Mouse (Mus musculus) limb, embryonic 11.5 days (tissue): ENCODE measurements at regions not wholly inside any gene's neighbourhood (a gene's known extent, or its start where the extent isn't known, plus 50 kb on each side); places are given as distances from the start of the nearest gene placed in this dataset.

Experiments used
- ATAC-seq: fragments of 200-750 bp; cut with Nextera tagmentation; 2 replicates; pipeline ENCODE4 v1.8.0; 2017; ENCODE audit warnings: low read depth; ENCODE audit not compliant: insufficient number of reproducible peaks, low FRiP score, low TSS enrichment
- DNase-seq: peaks from one replicate; pipeline ENCODE4 v3.0.0-alpha.2; 2015; ENCODE audit warnings: low spot score
- H3K27ac ChIP-seq: fragments of 300-500 bp; sonication (generic); replicated peaks from 2 replicates; pipeline ENCODE4 v1.5.1; 2014; ENCODE audit warnings: low read depth, mild to moderate bottlenecking, low read length
- H3K27me3 ChIP-seq: fragments of 300-500 bp; sonication (generic); 2 replicates; pipeline ENCODE4 v1.6.1; 2014; ENCODE audit warnings: mild to moderate bottlenecking, low read length, mixed read lengths; ENCODE audit not compliant: control insufficient read depth, insufficient read depth
- H3K36me3 ChIP-seq: fragments of 300-500 bp; sonication (generic); 2 replicates; pipeline ENCODE4 v1.6.1; 2014; ENCODE audit warnings: mild to moderate bottlenecking, low read length, moderate library complexity, mixed read lengths; ENCODE audit not compliant: control insufficient read depth, insufficient read depth
- H3K4me1 ChIP-seq: fragments of 300-500 bp; sonication (generic); 2 replicates; pipeline ENCODE4 v1.6.1; 2014; ENCODE audit warnings: low read length, mixed read lengths; ENCODE audit not compliant: control insufficient read depth, insufficient read depth
- H3K4me2 ChIP-seq: fragments of 300-500 bp; sonication (generic); 2 replicates; pipeline ENCODE4 v1.6.1; 2014; ENCODE audit warnings: low read depth, mild to moderate bottlenecking, moderate library complexity; ENCODE audit not compliant: severe bottlenecking
- H3K4me3 ChIP-seq: fragments of 300-500 bp; sonication (generic); 2 replicates; pipeline ENCODE4 v1.5.1; 2014; ENCODE audit warnings: low read depth, low read length
- H3K9ac ChIP-seq: fragments of 300-500 bp; sonication (generic); 2 replicates; pipeline ENCODE4 v1.6.1; 2014; ENCODE audit warnings: mild to moderate bottlenecking, low read length
- H3K9me3 ChIP-seq: fragments of 300-500 bp; sonication (generic); 2 replicates; pipeline ENCODE4 v1.6.1; 2016; ENCODE audit warnings: low read length; ENCODE audit not compliant: control insufficient read depth
- WGBS: fragments of 180-500 bp; shearing (Covaris S2); extraction: QIAGEN DNeasy Blood & Tissue Kit; methylation state at CpG from one replicate; pipeline ENCODE4 v1.1.7; 2014; 5-methylcytosine and 5-hydroxymethylcytosine counted together

DNA sequence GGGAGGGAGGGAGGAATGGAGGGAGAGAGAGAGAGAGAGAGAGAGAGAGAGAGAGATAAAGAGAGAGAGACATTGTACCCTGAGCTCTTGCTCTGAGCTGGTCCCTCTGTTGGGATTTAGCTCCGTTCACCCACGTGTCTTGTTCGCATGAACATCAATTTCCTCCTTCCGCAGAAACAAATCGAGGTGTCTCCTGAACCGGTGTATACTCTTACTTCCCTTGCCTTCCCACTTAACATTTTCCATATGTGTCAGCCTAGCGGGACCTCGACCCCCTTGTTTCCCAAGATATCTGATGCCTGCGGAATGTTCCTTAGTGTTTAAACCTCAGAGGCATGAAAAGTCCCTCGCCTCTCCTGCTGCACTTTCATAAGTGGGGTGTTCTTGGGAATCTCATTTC, 484.1 kb downstream of the Med13l start:
- 25% methylated on average over 10 of the region's 10 CpGs for WGBS
- no peak overlapping the region for H3K27ac ChIP-seq
- no peak overlapping the region for H3K9ac ChIP-seq
- H3K27me3 ChIP-seq: no peaks in the 10 kb centered on the region
- no peak overlapping the region for H3K4me3 ChIP-seq
- ATAC-seq: no peak
- H3K9me3 ChIP-seq: peaks cover 2% of the 10 kb centered on the region; the same call in 1 of the 2 replicates
- H3K4me2 ChIP-seq: no peak overlapping the region
- DNase-seq: peak; percentile 53
- no peaks in the 10 kb centered on the region for H3K36me3 ChIP-seq
- peaks cover 4% of the 10 kb centered on the region; the same call in 1 of the 2 replicates for H3K4me1 ChIP-seq

DNA sequence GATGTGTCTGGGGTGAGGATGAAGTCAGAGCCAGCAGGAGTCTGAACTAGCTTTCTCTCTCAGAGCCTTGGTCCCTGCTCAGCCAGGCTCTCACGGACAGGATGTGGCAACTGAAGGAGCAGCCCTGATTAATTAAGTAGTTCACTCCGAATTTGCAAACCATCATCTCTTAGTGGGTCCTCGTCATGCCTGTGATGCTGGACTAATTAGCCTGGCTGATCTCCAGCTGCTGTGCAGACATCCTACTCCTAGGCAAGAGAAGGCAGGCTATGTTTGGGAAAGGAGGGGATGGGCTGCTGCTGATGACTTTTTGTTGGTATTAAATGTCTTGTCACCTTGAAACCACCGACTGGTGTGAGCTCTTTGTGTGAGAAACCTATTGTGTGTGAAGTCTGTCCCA, 487.1 kb downstream of the Med13l start:
- Histone ChIP-seq H3K36me3 (no peaks in the 10 kb centered on the region), H3K27me3 (no peaks in the 10 kb centered on the region), H3K9me3 (no peaks in the 10 kb centered on the region; the same call in 1 of the 2 replicates), H3K4me3 (no peak overlapping the region), H3K27ac (no peak overlapping the region), H3K4me1 (peaks cover 4% of the 10 kb centered on the region; the same call in 1 of the 2 replicates), H3K4me2 (no peak overlapping the region), H3K9ac (no peak overlapping the region)
- DNase-seq: no peak
- WGBS: 28% methylated on average over 4 of the region's 4 CpGs
- ATAC-seq: no peak

DNA sequence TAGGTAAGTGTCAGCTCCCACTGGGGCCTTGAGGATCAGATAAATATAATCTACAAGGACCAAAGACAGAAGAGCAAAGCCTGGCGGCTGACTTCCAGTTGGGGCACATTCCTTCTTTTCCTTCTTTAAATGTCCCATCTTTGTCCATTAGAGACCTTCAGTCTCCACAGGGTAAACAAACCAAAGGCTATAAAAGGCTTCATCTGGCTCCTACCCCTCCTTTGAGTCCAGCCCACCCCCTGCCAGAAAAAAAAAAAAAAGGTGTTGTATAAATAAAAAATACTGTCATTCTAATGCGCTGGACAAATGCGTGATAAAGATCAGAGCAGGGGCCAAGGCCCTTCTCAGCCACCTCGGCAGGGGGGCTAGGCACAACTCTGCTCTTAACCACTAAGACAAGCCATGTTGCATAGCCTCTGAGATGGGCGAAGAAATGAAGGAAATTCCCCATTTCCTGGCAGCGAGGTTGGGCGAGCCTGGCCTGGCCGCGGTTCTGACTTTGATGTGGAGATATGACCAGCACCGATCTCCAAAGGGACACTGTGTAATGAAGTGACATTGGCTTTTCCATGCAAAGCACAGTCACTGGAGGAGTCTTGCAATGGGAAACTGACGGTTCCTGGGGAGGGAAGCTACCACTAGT, 492.0 kb downstream of the Med13l start:
- H3K27ac ChIP-seq: no peak overlapping the region
- WGBS: 20% methylated on average over 11 of the region's 11 CpGs
- no peak overlapping the region for H3K4me2 ChIP-seq
- H3K9ac ChIP-seq: no peak overlapping the region
- no peak overlapping the region for H3K4me3 ChIP-seq
- H3K4me1 ChIP-seq: no peaks in the 10 kb centered on the region
- H3K36me3 ChIP-seq: no peaks in the 10 kb centered on the region
- no peaks in the 10 kb centered on the region for H3K9me3 ChIP-seq
- DNase-seq (no peak), ATAC-seq (no peak)
- H3K27me3 ChIP-seq: no peaks in the 10 kb centered on the region

DNA sequence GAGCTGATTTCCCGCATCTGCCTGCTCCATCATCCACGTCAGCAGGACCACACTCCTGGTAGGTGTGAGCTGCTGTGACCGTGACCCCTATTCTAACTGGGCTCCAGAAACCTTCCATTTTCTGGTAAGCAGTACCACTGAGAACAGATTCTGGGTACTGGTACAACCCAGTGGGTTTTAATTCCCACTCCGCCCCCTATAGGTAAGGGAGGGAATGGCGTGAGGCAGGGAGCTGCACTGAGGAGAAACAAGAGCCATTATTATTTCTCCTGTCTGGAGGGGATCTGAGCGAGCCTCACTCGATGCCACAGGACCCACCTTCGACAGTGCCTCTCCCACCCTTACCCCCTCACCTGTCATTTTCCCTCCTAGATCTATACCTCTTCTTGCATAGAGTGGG, 493.3 kb downstream of the Med13l start:
- DNase-seq (no peak), ATAC-seq (no peak)
- Histone ChIP-seq H3K4me1 (0 out of 2 replicates have a peak, but pooled peaks cover 4% of the 10 kb centered on the region), H3K27ac (no peak overlapping the region), H3K36me3 (no peaks in the 10 kb centered on the region), H3K9me3 (no peaks in the 10 kb centered on the region), H3K9ac (no peak overlapping the region), H3K4me2 (no peak overlapping the region), H3K27me3 (no peaks in the 10 kb centered on the region), H3K4me3 (no peak overlapping the region)
- 89% methylated on average over 8 of the region's 8 CpGs for whole genome bisulfite sequencing

- H3K4me3 ChIP-seq: no peak overlapping the region
- H3K9ac ChIP-seq: no peak overlapping the region
- DNase-seq: no peak
- H3K4me1 ChIP-seq: 0 out of 2 replicates have a peak, but pooled peaks cover 6% of the 10 kb centered on the region
- H3K27me3 ChIP-seq: no peaks in the 10 kb centered on the region
- H3K36me3 ChIP-seq: no peaks in the 10 kb centered on the region
- 66% methylated on average over 6 of the region's 6 CpGs for WGBS
- no peaks in the 10 kb centered on the region for H3K9me3 ChIP-seq
- H3K27ac ChIP-seq: no peak overlapping the region
- no peak overlapping the region for H3K4me2 ChIP-seq
- no peak for ATAC-seq
Observed at GRCm38 (mm10) chr5:119054393-119054792, 493.9 kb downstream of the Med13l start.

DNA sequence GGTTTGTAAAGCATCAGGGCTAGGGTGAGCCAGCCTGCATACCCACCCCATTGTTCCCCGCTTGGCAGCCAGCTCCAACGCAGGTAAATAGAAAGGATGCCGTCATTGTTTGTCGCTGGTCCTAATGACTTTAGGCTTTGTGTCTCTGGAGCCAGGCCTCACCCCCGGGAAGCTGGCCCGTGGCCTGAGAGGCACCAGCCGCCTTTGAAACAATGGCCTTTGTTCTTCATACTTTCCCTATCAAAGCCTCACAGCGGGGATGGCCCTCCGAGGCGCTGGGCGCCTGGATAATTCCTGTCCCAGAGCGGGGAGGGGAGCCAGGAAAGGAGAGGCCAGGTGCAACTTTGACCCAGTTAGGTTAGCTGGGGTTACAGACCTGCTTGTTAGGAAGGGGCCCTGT, 495.0 kb downstream of the Med13l start:
- DNase-seq (no peak), ATAC-seq (no peak)
- 0 out of 2 replicates have a peak, but pooled peaks cover 6% of the 10 kb centered on the region for H3K4me1 ChIP-seq
- H3K36me3 ChIP-seq: no peaks in the 10 kb centered on the region
- no peak overlapping the region for H3K4me2 ChIP-seq
- H3K27ac ChIP-seq: no peak overlapping the region
- no peaks in the 10 kb centered on the region for H3K27me3 ChIP-seq
- WGBS: 10% methylated on average over 12 of the region's 12 CpGs
- H3K4me3 ChIP-seq: no peak overlapping the region
- H3K9ac ChIP-seq: no peak overlapping the region
- H3K9me3 ChIP-seq: no peaks in the 10 kb centered on the region

GRCm38 (mm10) chr5:119057813-119058212, 497.3 kb downstream of the Med13l start:
- no peaks in the 10 kb centered on the region for H3K36me3 ChIP-seq
- DNase-seq: no peak
- no peak overlapping the region for H3K9ac ChIP-seq
- H3K27ac ChIP-seq: no peak overlapping the region
- H3K27me3 ChIP-seq: 0 out of 2 replicates have a peak, but pooled peaks cover 2% of the 10 kb centered on the region
- H3K4me1 ChIP-seq: 0 out of 2 replicates have a peak, but pooled peaks cover 6% of the 10 kb centered on the region
- WGBS: 81% methylated on average over 4 of the region's 4 CpGs
- H3K4me3 ChIP-seq: no peak overlapping the region
- H3K9me3 ChIP-seq: no peaks in the 10 kb centered on the region
- ATAC-seq: no peak
- H3K4me2 ChIP-seq: no peak overlapping the region

DNA sequence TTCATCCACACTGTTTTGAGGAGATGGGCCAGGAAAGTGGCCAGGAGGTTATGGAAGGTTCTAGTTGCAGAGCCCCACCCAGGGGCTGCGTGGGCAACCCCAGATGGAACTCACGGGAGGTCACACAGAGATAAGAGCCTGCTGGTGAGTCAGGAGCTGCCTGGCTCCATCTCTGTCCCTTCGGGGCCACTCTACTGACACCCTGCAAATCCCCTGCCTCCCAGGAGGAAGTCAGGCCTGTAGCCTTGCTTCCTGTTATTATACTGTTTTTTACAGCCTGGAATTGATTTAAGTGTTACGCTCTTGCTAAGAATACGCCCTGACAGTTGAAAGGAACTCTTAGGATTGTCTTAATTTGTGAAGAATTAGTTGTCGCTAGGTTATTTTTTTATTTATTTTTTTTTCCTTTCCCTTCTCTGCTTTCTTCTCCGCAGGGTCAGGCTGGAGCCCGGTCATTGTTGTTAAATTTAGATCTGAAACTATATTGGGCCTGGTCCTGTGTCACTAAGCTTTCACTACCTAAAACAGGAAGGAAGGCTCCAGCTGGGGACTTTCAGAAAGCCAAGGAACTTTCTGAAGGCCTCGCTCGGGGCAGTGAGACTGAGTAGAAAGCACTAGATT, 497.9 kb downstream of the Med13l start:
- Histone ChIP-seq H3K4me1 (0 out of 2 replicates have a peak, but pooled peaks cover 6% of the 10 kb centered on the region), H3K4me3 (no peak overlapping the region), H3K9me3 (no peaks in the 10 kb centered on the region), H3K4me2 (no peak overlapping the region), H3K9ac (no peak overlapping the region), H3K27ac (no peak overlapping the region), H3K27me3 (0 out of 2 replicates have a peak, but pooled peaks cover 2% of the 10 kb centered on the region), H3K36me3 (no peaks in the 10 kb centered on the region)
- DNase-seq: no peak
- WGBS: 17% methylated on average over 10 of the region's 10 CpGs
- ATAC-seq: no peak
